Mouse (Mus musculus) embryonic facial prominence, embryonic 13.5 days (tissue): ENCODE results near the gene Hoxa13. TPM values are rescaled to one million over a fixed set of nuclear protein-coding genes. Genes with fewer than 3 reads are reported as not detected.

Experiments
- ATAC-seq: fragments of 200-750 bp; cut with Nextera tagmentation; 2 replicates; pipeline ENCODE4 v1.8.0; 2017; ENCODE audit warnings: low read depth; ENCODE audit not compliant: insufficient number of reproducible peaks, insufficient read depth, low FRiP score, low TSS enrichment
- H3K27ac ChIP-seq: fragments of 300-500 bp; sonication (generic); 2 replicates; pipeline ENCODE4 v1.5.1; 2015; ENCODE audit warnings: moderate library complexity, mild to moderate bottlenecking, inconsistent platforms
- H3K27me3 ChIP-seq: fragments of 300-500 bp; sonication (generic); 2 replicates; pipeline ENCODE4 v1.6.1; 2015; ENCODE audit warnings: mild to moderate bottlenecking, inconsistent platforms
- H3K36me3 ChIP-seq: fragments of 300-500 bp; sonication (generic); 2 replicates; pipeline ENCODE4 v1.6.1; 2015; ENCODE audit warnings: mild to moderate bottlenecking, inconsistent platforms
- H3K4me1 ChIP-seq: fragments of 300-500 bp; sonication (generic); 2 replicates; pipeline ENCODE4 v1.6.1; 2015; ENCODE audit warnings: inconsistent platforms
- H3K4me2 ChIP-seq: fragments of 300-500 bp; sonication (generic); 2 replicates; pipeline ENCODE4 v1.6.1; 2015; ENCODE audit warnings: moderate library complexity, mild to moderate bottlenecking, inconsistent platforms
- H3K4me3 ChIP-seq: fragments of 300-500 bp; sonication (generic); 2 replicates; pipeline ENCODE4 v1.5.1; 2015; ENCODE audit warnings: mild to moderate bottlenecking, inconsistent platforms
- H3K9ac ChIP-seq: fragments of 300-500 bp; sonication (generic); 2 replicates; pipeline ENCODE4 v1.6.1; 2015; ENCODE audit warnings: mild to moderate bottlenecking, inconsistent platforms
- H3K9me3 ChIP-seq: fragments of 300-500 bp; sonication (generic); 2 replicates; pipeline ENCODE4 v1.6.1; 2016; ENCODE audit warnings: inconsistent platforms
- WGBS: fragments of 180-500 bp; shearing (Covaris S2); methylation state at CpG from one replicate; pipeline ENCODE4 v1.1.7; 2015; ENCODE audit warnings: mixed read lengths; 5-methylcytosine and 5-hydroxymethylcytosine counted together
- polyA plus RNA-seq: library from polyadenylated mRNA; unstranded; fragments of >200 nt; fragmentation: Nextera tagmentation; extraction: Ambion mirVana; gene quantifications from 2 replicates; pipeline ENCODE4 v1.2.1, GENCODE M21; 2015

Hoxa13 gene
- polyA plus RNA-seq, 1 experiment from 2014 or later = not detected

- Histone ChIP-seq H3K27ac (no peak overlapping the region), H3K4me2 (no peak overlapping the region), H3K9me3 (no peaks in the 10 kb centered on the region), H3K27me3 (peaks cover 99% of the 10 kb centered on the region), H3K9ac (no peak overlapping the region), H3K36me3 (no peaks in the 10 kb centered on the region), H3K4me1 (peaks cover 9% of the 10 kb centered on the region; the same call in 1 of the 2 replicates), H3K4me3 (0 out of 2 replicates have a peak overlapping the region, but pooled peaks have one; percentile 1)
- WGBS = 1% methylated on average over 23 of the region's 23 CpGs
- ATAC-seq = no peak
Observed at GRCm38 (mm10) chr6:52247766-52248637, 12.7 kb downstream of the Hoxa13 start.

- Histone ChIP-seq H3K4me2 (no peak overlapping the region), H3K27ac (no peak overlapping the region), H3K4me3 (no peak overlapping the region), H3K4me1 (peaks cover 9% of the 10 kb centered on the region; the same call in 1 of the 2 replicates), H3K9me3 (no peaks in the 10 kb centered on the region), H3K36me3 (no peaks in the 10 kb centered on the region), H3K9ac (no peak overlapping the region), H3K27me3 (peaks cover 99% of the 10 kb centered on the region)
- no peak for ATAC-seq
- WGBS = 4% methylated on average over 3 of the region's 3 CpGs
Observed at GRCm38 (mm10) chr6:52246916-52247315, 13.8 kb downstream of the Hoxa13 start.

GRCm38 (mm10) chr6:52246403-52246803 is 14.3 kb downstream of the Hoxa13 start:
- Histone ChIP-seq H3K4me3 (no peak overlapping the region), H3K9me3 (no peaks in the 10 kb centered on the region), H3K36me3 (no peaks in the 10 kb centered on the region), H3K4me2 (no peak overlapping the region), H3K27ac (no peak overlapping the region), H3K27me3 (peaks cover 99% of the 10 kb centered on the region), H3K4me1 (peaks cover 9% of the 10 kb centered on the region; the same call in 1 of the 2 replicates), H3K9ac (no peak overlapping the region)
- WGBS = under 1% methylated on average over 26 of the region's 26 CpGs
- ATAC-seq = no peak

DNA sequence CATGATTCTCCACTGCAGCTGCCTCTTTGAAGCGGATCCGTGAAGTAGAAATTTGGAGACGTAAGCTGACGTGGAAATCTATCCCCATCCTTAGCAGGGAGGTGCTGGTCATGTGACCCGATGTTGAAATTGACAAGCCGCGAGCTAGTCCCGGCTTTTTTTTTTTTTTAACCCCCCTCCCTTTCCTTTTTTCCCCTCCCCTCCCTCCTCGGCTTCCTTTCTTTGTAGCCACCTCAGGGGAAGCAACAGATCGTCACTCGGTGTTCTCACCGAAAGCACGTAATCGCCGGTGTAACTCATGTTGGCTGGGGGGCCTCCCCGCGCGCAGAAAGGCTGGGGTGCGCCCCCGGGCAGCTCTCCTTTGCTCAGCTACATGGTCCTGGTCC is 14.9 kb downstream of the Hoxa13 start, which contains the start of gene Hoxa11:
TSS of gene Hoxa11 (minus strand) at position 54 of the 386 bp plus-strand sequence.
- Histone ChIP-seq H3K4me1 (peaks cover 9% of the 10 kb centered on the region; the same call in 1 of the 2 replicates), H3K27ac (no peak within 1 kb of the TSS), H3K4me3 (no peak within 1 kb of the TSS), H3K36me3 (no peaks in the 10 kb centered on the region), H3K9me3 (no peaks in the 10 kb centered on the region), H3K4me2 (no peak within 1 kb of the TSS), H3K9ac (no peak within 1 kb of the TSS), H3K27me3 (peaks cover 99% of the 10 kb centered on the region)
- WGBS = 1% methylated on average over 20 of the region's 20 CpGs
- ATAC-seq = no peak

- Histone ChIP-seq H3K9ac (no peak overlapping the region), H3K36me3 (no peaks in the 10 kb centered on the region), H3K4me1 (peaks cover 9% of the 10 kb centered on the region; the same call in 1 of the 2 replicates), H3K4me2 (no peak overlapping the region), H3K4me3 (no peak overlapping the region), H3K9me3 (no peaks in the 10 kb centered on the region), H3K27me3 (peaks cover 99% of the 10 kb centered on the region), H3K27ac (no peak overlapping the region)
- WGBS = 1% methylated on average over 68 of the region's 71 CpGs
- ATAC-seq = no peak
Observed at GRCm38 (mm10) chr6:52245040-52245756, 15.5 kb downstream of the Hoxa13 start.

- no peak overlapping the region for H3K4me3 ChIP-seq
- no peaks in the 10 kb centered on the region for H3K9me3 ChIP-seq
- no peak overlapping the region for H3K27ac ChIP-seq
- peaks cover 99% of the 10 kb centered on the region for H3K27me3 ChIP-seq
- ATAC-seq = no peak
- under 1% methylated on average over 23 of the region's 23 CpGs for WGBS
- peaks cover 9% of the 10 kb centered on the region; the same call in 1 of the 2 replicates for H3K4me1 ChIP-seq
- H3K9ac ChIP-seq = no peak overlapping the region
- no peaks in the 10 kb centered on the region for H3K36me3 ChIP-seq
- H3K4me2 ChIP-seq = no peak overlapping the region
Observed at GRCm38 (mm10) chr6:52244471-52245039, 16.1 kb downstream of the Hoxa13 start.

GRCm38 (mm10) chr6:52243681-52244121 is 17.0 kb downstream of the Hoxa13 start:
- no peak for ATAC-seq
- H3K4me2 ChIP-seq = no peak overlapping the region
- no peak overlapping the region for H3K9ac ChIP-seq

DNA sequence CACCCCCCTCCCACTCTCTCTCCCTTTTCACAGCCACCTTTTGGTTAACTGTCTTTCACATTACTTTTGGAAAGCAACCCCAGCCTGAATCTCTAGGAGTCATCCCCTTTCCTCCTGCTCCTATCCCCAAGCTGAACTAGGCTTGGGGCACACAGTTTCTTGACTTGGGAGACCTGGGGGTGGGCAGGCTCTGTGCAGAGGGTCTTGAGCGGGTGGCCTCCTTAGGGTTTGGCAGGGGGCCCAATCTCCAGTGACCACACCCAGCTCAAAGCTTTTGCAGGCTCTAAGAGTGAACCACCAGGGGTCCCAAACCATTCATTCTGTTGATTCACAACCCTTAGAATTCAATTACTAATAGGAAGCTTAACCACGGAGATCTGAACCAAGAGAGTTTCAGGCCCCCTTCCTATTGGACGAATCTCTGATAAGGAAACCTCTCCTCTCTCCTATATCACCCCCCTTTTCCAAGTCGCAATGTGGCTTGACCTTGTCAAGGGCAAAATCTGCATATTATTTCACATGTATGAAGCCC is 17.8 kb downstream of the Hoxa13 start:
- Histone ChIP-seq H3K27me3 (peaks cover 98% of the 10 kb centered on the region), H3K4me1 (peaks cover 6% of the 10 kb centered on the region; the same call in 1 of the 2 replicates), H3K9me3 (no peaks in the 10 kb centered on the region), H3K27ac (no peak overlapping the region), H3K4me3 (no peak overlapping the region), H3K4me2 (no peak overlapping the region), H3K36me3 (no peaks in the 10 kb centered on the region), H3K9ac (no peak overlapping the region)
- ATAC-seq = no peak
- WGBS = 2% methylated on average over 4 of the region's 4 CpGs

More at GRCm38 (mm10) chr6:52243681-52244121, 17.0 kb downstream of the Hoxa13 start:
- Histone ChIP-seq H3K4me3 (no peak overlapping the region), H3K27me3 (peaks cover 98% of the 10 kb centered on the region), H3K4me1 (peaks cover 9% of the 10 kb centered on the region; the same call in 1 of the 2 replicates), H3K9me3 (no peaks in the 10 kb centered on the region), H3K27ac (no peak overlapping the region), H3K36me3 (no peaks in the 10 kb centered on the region)
- WGBS = under 1% methylated on average over 12 of the region's 12 CpGs

- Histone ChIP-seq H3K27me3 (peaks cover 99% of the 10 kb centered on the region), H3K9me3 (no peaks in the 10 kb centered on the region), H3K36me3 (no peaks in the 10 kb centered on the region), H3K4me2 (no peak overlapping the region), H3K4me1 (peaks cover 2% of the 10 kb centered on the region; the same call in 1 of the 2 replicates), H3K4me3 (no peak overlapping the region), H3K27ac (no peak overlapping the region), H3K9ac (no peak overlapping the region)
- 1% methylated on average over 9 of the region's 9 CpGs for WGBS
- no peak for ATAC-seq
Observed at GRCm38 (mm10) chr6:52241001-52241621, 19.6 kb downstream of the Hoxa13 start.

DNA sequence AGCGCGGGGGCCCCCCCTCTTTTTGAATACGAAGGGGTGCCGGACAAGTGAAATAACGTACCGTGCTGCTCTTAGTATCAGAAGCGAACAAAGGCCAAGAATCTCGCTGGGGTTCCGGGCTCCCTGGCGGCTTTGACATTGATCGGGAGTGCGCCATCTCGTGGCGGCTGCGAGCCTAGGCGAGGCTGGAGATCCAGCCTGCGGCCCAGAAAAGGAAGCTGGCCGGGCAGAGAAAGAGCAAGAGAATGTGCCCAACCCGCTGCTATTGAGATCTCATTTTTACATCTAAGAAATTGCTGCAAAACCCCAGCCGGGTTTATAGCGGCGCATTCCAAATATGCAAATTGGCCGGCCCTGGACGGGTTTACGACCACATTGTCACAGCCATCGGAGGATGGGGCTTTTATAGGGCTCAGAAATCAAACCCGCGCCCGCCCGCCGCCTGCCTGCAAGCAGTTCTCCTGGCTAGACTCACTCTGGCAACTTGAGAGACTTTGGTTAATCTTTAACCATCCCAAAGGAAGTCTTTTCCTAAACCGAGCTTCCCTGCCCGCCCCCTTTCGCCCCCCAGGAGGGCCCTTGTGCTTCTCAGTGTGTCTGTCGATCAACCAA is 20.2 kb downstream of the Hoxa13 start, which contains the start of gene Hoxa10:
TSS of gene Hoxa10 (minus strand) at position 466 of the 612 bp plus-strand sequence.
- Histone ChIP-seq H3K9me3 (no peaks in the 10 kb centered on the region), H3K27me3 (peaks cover 99% of the 10 kb centered on the region), H3K27ac (no peak within 1 kb of the TSS), H3K4me1 (no peaks in the 10 kb centered on the region; the same call in 1 of the 2 replicates), H3K4me2 (peak within 1 kb of the TSS; percentile 36; the same call in 1 of the 2 replicates), H3K36me3 (no peaks in the 10 kb centered on the region), H3K9ac (no peak within 1 kb of the TSS), H3K4me3 (peak within 1 kb of the TSS; percentile 20; the same call in 1 of the 2 replicates)
- WGBS = 2% methylated on average over 35 of the region's 35 CpGs
- ATAC-seq = no peak
